Mouse (Mus musculus) c-Kit-positive CD71-negative TER-119-negative erythroid progenitor cells, embryonic 14.5 days (primary cell): ENCODE results near the gene Cacnb4.

Source experiments
- DNase-seq: peaks from one replicate; pipeline ENCODE4 v3.0.0-alpha.2; 2013; ENCODE audit warnings: low read depth

The Cacnb4 gene

DNA sequence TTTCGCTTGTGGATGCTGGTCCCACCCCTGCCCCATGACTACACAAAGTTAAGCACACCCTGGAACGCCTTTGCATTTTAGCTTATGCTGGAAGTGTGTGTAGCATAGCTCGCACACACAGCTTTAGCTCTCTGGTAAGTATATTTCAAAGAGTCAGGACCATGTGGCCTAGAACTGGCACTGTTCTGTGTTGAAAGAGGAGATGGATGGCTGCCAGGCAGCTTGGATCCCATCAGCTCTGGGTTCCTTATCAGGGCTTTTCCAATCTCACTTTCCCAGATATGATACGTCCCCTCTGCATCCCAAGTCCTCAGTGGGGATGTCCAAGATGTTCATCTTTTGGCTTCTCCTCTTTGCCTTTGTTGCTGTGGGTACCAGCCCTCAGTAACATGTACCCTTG lies 157.9 kb downstream of the Cacnb4 start:
- DNase-seq = no peak

GRCm38 (mm10) chr2:52516534-52516933 lies 160.1 kb downstream of the Cacnb4 start:
- DNase-seq = no peak

- DNase-seq = no peak
Measured at GRCm38 (mm10) chr2:52512865-52513388, 163.7 kb downstream of the Cacnb4 start.

DNA sequence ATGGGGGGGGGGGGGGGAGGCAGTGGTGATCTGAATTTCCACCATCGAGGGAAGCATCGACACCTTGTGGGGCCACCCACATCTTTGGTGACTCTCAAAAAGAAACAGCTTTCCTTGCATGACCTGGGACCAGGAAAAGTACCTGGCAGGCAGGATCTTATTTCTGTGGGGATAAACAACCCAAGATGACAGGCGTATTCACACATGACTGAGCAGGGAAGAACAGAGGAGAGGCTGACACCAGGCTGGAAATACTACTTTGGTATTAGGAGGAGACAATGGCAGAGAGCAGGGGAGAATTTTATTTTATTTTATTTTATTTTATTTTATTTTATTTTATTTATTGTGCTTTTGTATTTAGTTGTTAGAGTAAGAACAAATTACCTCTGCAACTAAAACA lies 164.4 kb downstream of the Cacnb4 start:
- no peak for DNase-seq

DNA sequence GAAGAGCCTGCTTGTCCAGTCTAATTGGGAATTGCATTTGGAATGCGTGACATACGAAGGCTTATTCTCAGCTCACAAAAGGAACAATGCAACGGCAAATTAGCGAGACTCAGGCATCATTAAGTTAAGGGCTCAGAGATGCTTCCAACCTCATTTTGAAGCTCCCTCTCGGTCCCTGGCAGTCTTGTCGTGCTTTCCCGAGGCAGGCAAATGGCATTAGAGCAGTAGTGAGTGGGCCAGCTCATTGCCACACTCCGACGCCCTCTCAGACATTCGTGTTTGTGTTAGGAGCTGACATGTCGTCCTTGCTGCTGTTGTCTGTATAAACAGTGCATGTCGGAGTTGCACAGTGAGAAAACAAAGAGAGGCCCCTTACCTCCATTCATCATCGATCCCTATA lies 164.8 kb downstream of the Cacnb4 start:
- DNase-seq = no peak

- no peak for DNase-seq
Measured at GRCm38 (mm10) chr2:52509779-52510500, 166.7 kb downstream of the Cacnb4 start.

- DNase-seq = no peak
Measured at GRCm38 (mm10) chr2:52505164-52505563, 171.5 kb downstream of the Cacnb4 start.

DNA sequence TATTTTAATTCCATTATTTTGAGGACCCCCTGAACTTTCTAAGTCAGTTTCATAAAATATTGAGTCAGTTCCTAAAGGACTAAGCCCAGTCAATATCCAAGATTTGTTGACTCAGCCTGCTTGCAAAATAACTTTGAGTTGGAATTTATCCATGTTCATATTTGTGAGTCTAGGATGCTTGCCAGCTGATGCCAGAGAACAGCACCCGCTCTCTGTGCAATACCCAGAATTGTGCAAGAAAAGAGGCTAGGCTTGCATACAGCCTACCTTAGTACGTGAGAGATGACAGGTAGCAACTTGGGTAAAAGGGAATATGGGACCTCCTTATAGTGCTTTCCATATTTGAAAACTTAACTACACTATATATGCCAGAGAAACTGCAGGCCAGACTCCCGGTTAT lies 171.9 kb downstream of the Cacnb4 start:
- DNase-seq = no peak

DNA sequence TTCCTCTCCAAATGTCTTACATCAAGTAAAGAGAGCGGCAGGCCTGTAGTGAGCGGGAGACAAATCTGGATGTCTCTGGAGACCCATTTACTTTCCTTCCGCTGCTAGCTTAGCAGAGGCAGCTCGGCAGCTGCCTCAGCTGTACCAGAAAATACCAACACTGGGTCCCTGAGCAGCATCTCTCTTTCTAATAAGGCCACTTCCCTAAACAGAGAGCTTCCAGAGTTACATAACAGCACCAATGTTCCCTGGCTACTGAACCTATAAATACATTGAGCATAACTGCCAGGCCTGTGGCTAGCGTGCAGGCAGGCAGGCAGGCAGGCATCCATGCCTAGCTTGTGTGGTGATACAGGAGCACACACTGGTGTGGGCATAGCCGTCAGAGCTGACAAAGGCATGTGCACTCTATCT lies 176.8 kb downstream of the Cacnb4 start:
- no peak for DNase-seq

DNA sequence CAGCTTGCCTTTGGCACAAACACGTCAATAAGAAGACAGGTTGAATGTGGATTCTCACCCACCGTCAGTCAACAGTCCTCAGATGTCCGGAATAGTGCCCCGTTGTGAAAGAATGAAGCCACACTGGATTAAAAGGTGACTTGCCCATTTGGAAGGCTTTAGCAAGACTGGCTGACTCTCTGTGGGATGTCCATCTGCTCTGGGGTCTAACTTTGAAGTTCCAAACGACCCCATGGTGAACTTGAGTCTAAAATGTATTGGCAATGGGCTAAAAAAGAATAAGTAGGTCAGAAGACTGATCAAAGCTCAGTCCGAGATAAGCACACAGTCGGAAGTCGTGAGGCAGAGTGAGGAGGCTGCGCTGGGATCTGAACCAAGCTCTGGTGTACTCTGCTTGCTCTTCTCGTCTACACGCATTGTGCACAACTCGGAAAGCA lies 177.5 kb downstream of the Cacnb4 start:
- no peak for DNase-seq

DNA sequence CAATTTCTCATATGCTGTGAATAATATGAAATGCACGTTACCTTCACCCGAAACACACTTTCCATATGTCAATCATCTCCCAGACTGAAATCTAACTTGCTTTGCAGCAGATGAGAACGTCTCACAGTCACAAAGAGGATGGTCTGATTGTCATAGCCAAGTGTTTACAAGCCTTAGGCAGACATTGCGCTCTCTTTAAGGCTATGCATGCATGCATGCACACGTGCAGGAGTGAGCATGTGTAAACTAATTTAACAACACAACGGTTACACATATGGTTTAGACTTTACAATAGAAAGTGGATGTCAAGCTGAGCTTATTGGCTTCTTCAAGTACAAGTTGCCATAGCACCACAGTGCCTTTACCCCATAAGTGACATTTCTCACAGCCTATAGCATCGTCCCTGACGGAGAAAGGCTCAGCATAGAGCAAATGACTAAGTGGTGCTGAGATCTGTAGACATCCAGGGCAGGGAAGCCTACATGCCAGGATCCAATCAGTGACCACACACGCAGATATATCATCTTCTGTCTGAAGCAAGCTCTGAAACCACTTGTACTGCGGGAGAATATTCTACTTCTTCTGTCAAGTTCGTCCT lies 181.4 kb downstream of the Cacnb4 start:
- no peak for DNase-seq

GRCm38 (mm10) chr2:52494274-52494673 lies 182.4 kb downstream of the Cacnb4 start:
- DNase-seq = no peak

- no peak for DNase-seq
Measured at GRCm38 (mm10) chr2:52492867-52493266, 183.8 kb downstream of the Cacnb4 start.

DNA sequence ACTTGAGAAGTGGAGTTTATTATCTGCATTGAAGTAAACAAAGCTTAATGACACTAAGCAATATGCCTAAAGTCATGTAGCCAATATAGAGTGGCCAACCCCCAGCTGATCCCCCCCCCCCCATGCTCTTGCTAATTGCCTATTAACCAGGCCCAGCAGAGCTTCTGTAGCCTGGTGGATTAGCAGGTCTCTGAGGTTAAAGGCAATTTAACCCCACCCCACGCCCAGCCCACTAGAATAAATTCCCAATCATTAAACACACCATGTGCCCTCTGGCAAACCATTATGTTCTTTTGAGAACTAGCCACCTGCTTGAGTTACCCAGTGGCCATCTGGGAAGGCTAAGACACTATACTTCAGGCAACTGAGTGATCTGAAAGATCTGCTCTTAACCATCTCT lies 186.8 kb downstream of the Cacnb4 start:
- no peak for DNase-seq

GRCm38 (mm10) chr2:52483496-52483895 lies 193.1 kb downstream of the Cacnb4 start:
- no peak for DNase-seq

- no peak for DNase-seq
Measured at GRCm38 (mm10) chr2:52480476-52480875, 196.2 kb downstream of the Cacnb4 start.

- DNase-seq = no peak
Measured at GRCm38 (mm10) chr2:52478501-52478900, 198.1 kb downstream of the Cacnb4 start.

GRCm38 (mm10) chr2:52477550-52477907 lies 199.1 kb downstream of the Cacnb4 start:
- DNase-seq = no peak

- no peak for DNase-seq
Measured at GRCm38 (mm10) chr2:52476801-52477549, 199.7 kb downstream of the Cacnb4 start.

DNA sequence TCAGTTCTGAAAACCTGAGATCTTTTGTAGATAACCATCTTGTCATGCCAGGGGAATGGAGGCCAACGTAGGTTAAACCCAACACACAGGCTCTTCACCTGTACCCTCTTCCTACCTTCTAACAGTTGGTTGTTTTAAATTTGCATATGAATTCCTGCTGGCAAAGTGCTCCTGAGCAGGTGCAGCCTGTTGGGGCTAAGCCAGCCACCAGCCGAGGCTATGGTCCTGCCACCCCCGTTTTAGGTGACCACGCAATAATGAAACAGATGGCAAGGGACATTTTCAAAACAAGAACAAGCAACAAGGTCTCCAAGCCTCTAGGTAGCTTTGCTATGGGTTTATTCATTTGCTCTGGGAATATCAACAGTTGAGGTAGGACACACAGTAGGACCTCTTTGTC lies 200.8 kb downstream of the Cacnb4 start:
- DNase-seq = no peak

- no peak for DNase-seq
Measured at GRCm38 (mm10) chr2:52474570-52474969, 202.1 kb downstream of the Cacnb4 start.

- no peak for DNase-seq
Measured at GRCm38 (mm10) chr2:52471545-52472291, 204.9 kb downstream of the Cacnb4 start.
